Mouse (Mus musculus): ENCODE results near the gene Aup1. TPM values are rescaled to one million over a fixed set of nuclear protein-coding genes. Genes with fewer than 3 reads are reported as not detected.
A peak's percentile ranks its signal among the peaks of the same experiment; 100 is the strongest.

Gene Aup1
- polyA plus RNA-seq, 1 experiment from 2014 or later = 99.8 TPM

- WGBS (ENCODE audit: insufficient replicate concordance) = under 1% methylated on average over 80 of the region's 81 CpGs
- ATAC-seq (replicated peaks; ENCODE audit: insufficient number of reproducible peaks, low FRiP score, low TSS enrichment) = no peak
Measured at GRCm38 (mm10) chr6:83068706-83069487, 14.6 kb downstream of the Aup1 start.

GRCm38 (mm10) chr6:83069488-83070246 is 15.3 kb downstream of the Aup1 start:
- Histone ChIP-seq H3K27ac (ENCODE audit: low read depth, low read length) (no peak overlapping the region), H3K36me3 (ENCODE audit: control insufficient read depth, insufficient read depth, low read length) (no peaks in the 10 kb centered on the region), H3K9ac (ENCODE audit: low read depth, low read length) (no peak overlapping the region), H3K9me3 (replicated peaks; ENCODE audit: control insufficient read depth, low read length) (no peaks in the 10 kb centered on the region), H3K4me3 (ENCODE audit: low read depth, low read length) (peak overlapping the region; percentile 27), H3K4me2 (peak overlapping the region; percentile 48), H3K27me3 (ENCODE audit: control insufficient read depth, insufficient read depth, low read length) (peaks cover 97% of the 10 kb centered on the region), H3K4me1 (ENCODE audit: control insufficient read depth, insufficient read depth, low read length) (peaks cover 15% of the 10 kb centered on the region)
- under 1% methylated on average over 55 of the region's 69 CpGs for WGBS (ENCODE audit: insufficient replicate concordance)
- ATAC-seq (replicated peaks; ENCODE audit: insufficient number of reproducible peaks, low FRiP score, low TSS enrichment) = 0 out of 2 replicates have a peak, but pooled peaks have one; percentile 27

More at GRCm38 (mm10) chr6:83068706-83069487, 14.6 kb downstream of the Aup1 start:
- no peaks in the 10 kb centered on the region for H3K36me3 ChIP-seq (ENCODE audit: control insufficient read depth, insufficient read depth, low read length)
- peak overlapping the region; percentile 27 for H3K4me3 ChIP-seq (ENCODE audit: low read depth, low read length)
- H3K4me2 ChIP-seq = peak overlapping the region; percentile 56
- peaks cover 15% of the 10 kb centered on the region for H3K4me1 ChIP-seq (ENCODE audit: control insufficient read depth, insufficient read depth, low read length)
- peaks cover 97% of the 10 kb centered on the region for H3K27me3 ChIP-seq (ENCODE audit: control insufficient read depth, insufficient read depth, low read length)
- H3K27ac ChIP-seq (ENCODE audit: low read depth, low read length) = no peak overlapping the region
- no peak overlapping the region for H3K9ac ChIP-seq (ENCODE audit: low read depth, low read length)
- no peaks in the 10 kb centered on the region for H3K9me3 ChIP-seq (replicated peaks; ENCODE audit: control insufficient read depth, low read length)

GRCm38 (mm10) chr6:83070247-83070310 is 15.8 kb downstream of the Aup1 start, which contains the start of gene Tlx2:
TSS of gene Tlx2 (minus strand) at chr6:83070293.
- Histone ChIP-seq H3K27me3 (ENCODE audit: control insufficient read depth, insufficient read depth, low read length) (peaks cover 96% of the 10 kb centered on the region), H3K9ac (ENCODE audit: low read depth, low read length) (no peak within 1 kb of the TSS), H3K4me2 (peak within 1 kb of the TSS; percentile 56), H3K4me1 (ENCODE audit: control insufficient read depth, insufficient read depth, low read length) (peaks cover 15% of the 10 kb centered on the region), H3K9me3 (replicated peaks; ENCODE audit: control insufficient read depth, low read length) (no peaks in the 10 kb centered on the region), H3K27ac (ENCODE audit: low read depth, low read length) (no peak within 1 kb of the TSS), H3K36me3 (ENCODE audit: control insufficient read depth, insufficient read depth, low read length) (no peaks in the 10 kb centered on the region), H3K4me3 (ENCODE audit: low read depth, low read length) (peak within 1 kb of the TSS; percentile 27)
- no peak for ATAC-seq (replicated peaks; ENCODE audit: insufficient number of reproducible peaks, low FRiP score, low TSS enrichment)
- under 1% methylated on average over 10 of the region's 10 CpGs for WGBS (ENCODE audit: insufficient replicate concordance)

- no peak overlapping the region for H3K27ac ChIP-seq (ENCODE audit: low read depth, low read length)
- H3K9ac ChIP-seq (ENCODE audit: low read depth, low read length) = no peak overlapping the region
- H3K4me3 ChIP-seq (ENCODE audit: low read depth, low read length) = peak overlapping the region; percentile 24
- H3K4me1 ChIP-seq (ENCODE audit: control insufficient read depth, insufficient read depth, low read length) = peaks cover 15% of the 10 kb centered on the region
- 0 out of 2 replicates have a peak, but pooled peaks have one; percentile 8 for ATAC-seq (replicated peaks; ENCODE audit: insufficient number of reproducible peaks, low FRiP score, low TSS enrichment)
- H3K9me3 ChIP-seq (replicated peaks; ENCODE audit: control insufficient read depth, low read length) = no peaks in the 10 kb centered on the region
- 2% methylated on average over 48 of the region's 58 CpGs for WGBS (ENCODE audit: insufficient replicate concordance)
- no peaks in the 10 kb centered on the region for H3K36me3 ChIP-seq (ENCODE audit: control insufficient read depth, insufficient read depth, low read length)
- peaks cover 96% of the 10 kb centered on the region for H3K27me3 ChIP-seq (ENCODE audit: control insufficient read depth, insufficient read depth, low read length)
- H3K4me2 ChIP-seq = peak overlapping the region; percentile 48
Measured at GRCm38 (mm10) chr6:83070311-83071219, 16.2 kb downstream of the Aup1 start.

GRCm38 (mm10) chr6:83071220-83071619 is 16.9 kb downstream of the Aup1 start:
- H3K4me3 ChIP-seq (ENCODE audit: low read depth, low read length) = peak overlapping the region; percentile 22
- no peaks in the 10 kb centered on the region for H3K9me3 ChIP-seq (replicated peaks; ENCODE audit: control insufficient read depth, low read length)
- no peak overlapping the region for H3K27ac ChIP-seq (ENCODE audit: low read depth, low read length)
- H3K9ac ChIP-seq (ENCODE audit: low read depth, low read length) = no peak overlapping the region
- no peaks in the 10 kb centered on the region for H3K36me3 ChIP-seq (ENCODE audit: control insufficient read depth, insufficient read depth, low read length)
- no peak for ATAC-seq (replicated peaks; ENCODE audit: insufficient number of reproducible peaks, low FRiP score, low TSS enrichment)
- under 1% methylated on average over 15 of the region's 24 CpGs for WGBS (ENCODE audit: insufficient replicate concordance)
- peaks cover 96% of the 10 kb centered on the region for H3K27me3 ChIP-seq (ENCODE audit: control insufficient read depth, insufficient read depth, low read length)
- H3K4me2 ChIP-seq = peak overlapping the region; percentile 38
- peaks cover 15% of the 10 kb centered on the region for H3K4me1 ChIP-seq (ENCODE audit: control insufficient read depth, insufficient read depth, low read length)

- H3K9me3 ChIP-seq (replicated peaks; ENCODE audit: control insufficient read depth, low read length) = no peaks in the 10 kb centered on the region
- no peak overlapping the region for H3K4me2 ChIP-seq
- H3K36me3 ChIP-seq (ENCODE audit: control insufficient read depth, insufficient read depth, low read length) = no peaks in the 10 kb centered on the region
- ATAC-seq (replicated peaks; ENCODE audit: insufficient number of reproducible peaks, low FRiP score, low TSS enrichment) = no peak
- H3K4me1 ChIP-seq (ENCODE audit: control insufficient read depth, insufficient read depth, low read length) = peaks cover 4% of the 10 kb centered on the region
- no peak overlapping the region for H3K27ac ChIP-seq (ENCODE audit: low read depth, low read length)
- H3K9ac ChIP-seq (ENCODE audit: low read depth, low read length) = no peak overlapping the region
- peaks cover 68% of the 10 kb centered on the region for H3K27me3 ChIP-seq (ENCODE audit: control insufficient read depth, insufficient read depth, low read length)
- no peak overlapping the region for H3K4me3 ChIP-seq (ENCODE audit: low read depth, low read length)
- WGBS (ENCODE audit: insufficient replicate concordance) = 12% methylated on average over 2 of the region's 2 CpGs
Measured at GRCm38 (mm10) chr6:83074979-83075378, 20.7 kb downstream of the Aup1 start.

GRCm38 (mm10) chr6:83077630-83078323 is 23.5 kb downstream of the Aup1 start, which contains the start of gene Pcgf1:
TSS of gene Pcgf1 (plus strand) at chr6:83077869.
- H3K9me3 ChIP-seq (replicated peaks; ENCODE audit: control insufficient read depth, low read length) = no peaks in the 10 kb centered on the region
- peak; percentile 52 for ATAC-seq (replicated peaks; ENCODE audit: insufficient number of reproducible peaks, low FRiP score, low TSS enrichment)
- H3K36me3 ChIP-seq (ENCODE audit: control insufficient read depth, insufficient read depth, low read length) = 0 out of 2 replicates have a peak, but pooled peaks cover 6% of the 10 kb centered on the region
- no peaks in the 10 kb centered on the region for H3K4me1 ChIP-seq (ENCODE audit: control insufficient read depth, insufficient read depth, low read length)
- H3K27ac ChIP-seq (ENCODE audit: low read depth, low read length) = peak within 1 kb of the TSS; percentile 77
- WGBS (ENCODE audit: insufficient replicate concordance) = under 1% methylated on average over 54 of the region's 54 CpGs
- peaks cover 49% of the 10 kb centered on the region for H3K27me3 ChIP-seq (ENCODE audit: control insufficient read depth, insufficient read depth, low read length)
- H3K9ac ChIP-seq (ENCODE audit: low read depth, low read length) = peak within 1 kb of the TSS; percentile 85
- peak within 1 kb of the TSS; percentile 96 for H3K4me2 ChIP-seq
- peak within 1 kb of the TSS; percentile 73 for H3K4me3 ChIP-seq (ENCODE audit: low read depth, low read length)

All from heart, embryonic 11.5 days (tissue).